Mouse (Mus musculus): ENCODE data around the gene Zfp799. TPM values are rescaled to one million over a fixed set of nuclear protein-coding genes. Genes with fewer than 3 reads are reported as not detected.

Zfp799 gene
- polyA plus RNA-seq (2017; shearing (Covaris generic)): 13.4 TPM

GRCm38 (mm10) chr17:32829540-32830417 lies at the start of gene Zfp799:
Zfp799 (minus strand) TSS chr17:32830261.

GRCm38 (mm10) chr17:32809544-32810374 lies 20.3 kb downstream of the Zfp799 start, which contains the start of gene Zfp811:
Zfp811 (minus strand) TSS chr17:32809931.

GRCm38 (mm10) chr17:32788094-32788559 lies 41.9 kb downstream of the Zfp799 start, which contains the start of gene Zfp871:
Zfp871 (minus strand) TSS chr17:32788287.

Other genes with a start within 250 kb of the Zfp799 start
- not detected for gene Cyp4f37, start 209.0 kb downstream of the Zfp799 start, polyA plus RNA-seq (2017; shearing (Covaris generic))
- gene Cyp4f40, start 171.4 kb downstream of the Zfp799 start, polyA plus RNA-seq (2017; shearing (Covaris generic)): not detected
- gene Cyp4f15, start 144.6 kb downstream of the Zfp799 start, polyA plus RNA-seq (2017; shearing (Covaris generic)): not detected
- gene Zfp871, start 42.0 kb downstream of the Zfp799 start, polyA plus RNA-seq (2017; shearing (Covaris generic)): 35.1 TPM
- gene Zfp811, start 20.3 kb downstream of the Zfp799 start, polyA plus RNA-seq (2017; shearing (Covaris generic)): 0.20 TPM
- 16.6 TPM for gene Zfp870, start 61.4 kb upstream of the Zfp799 start, polyA plus RNA-seq (2017; shearing (Covaris generic))
- not detected for gene Cyp4f14, start 87.1 kb upstream of the Zfp799 start, polyA plus RNA-seq (2017; shearing (Covaris generic))
- 61.2 TPM for gene Cyp4f13, start 117.1 kb upstream of the Zfp799 start, polyA plus RNA-seq (2017; shearing (Covaris generic))
- gene Zfp472, start 135.6 kb upstream of the Zfp799 start, polyA plus RNA-seq (2017; shearing (Covaris generic)): 26.4 TPM
- 19.0 TPM for gene Zfp952, start 162.9 kb upstream of the Zfp799 start, polyA plus RNA-seq (2017; shearing (Covaris generic))
- 11.1 TPM for gene Zfp763, start 203.1 kb upstream of the Zfp799 start, polyA plus RNA-seq (2017; shearing (Covaris generic))
- gene 4921501E09Rik, start 237.8 kb upstream of the Zfp799 start, polyA plus RNA-seq (2017; shearing (Covaris generic)): not detected